Mouse (Mus musculus): ENCODE measurements around the gene Stxbp5. TPM values are rescaled to one million over a fixed set of nuclear protein-coding genes. Genes with fewer than 3 reads are reported as not detected.

Stxbp5 gene
- polyA plus RNA-seq, 1 experiment from 2014 or later: 5.6 TPM

DNA sequence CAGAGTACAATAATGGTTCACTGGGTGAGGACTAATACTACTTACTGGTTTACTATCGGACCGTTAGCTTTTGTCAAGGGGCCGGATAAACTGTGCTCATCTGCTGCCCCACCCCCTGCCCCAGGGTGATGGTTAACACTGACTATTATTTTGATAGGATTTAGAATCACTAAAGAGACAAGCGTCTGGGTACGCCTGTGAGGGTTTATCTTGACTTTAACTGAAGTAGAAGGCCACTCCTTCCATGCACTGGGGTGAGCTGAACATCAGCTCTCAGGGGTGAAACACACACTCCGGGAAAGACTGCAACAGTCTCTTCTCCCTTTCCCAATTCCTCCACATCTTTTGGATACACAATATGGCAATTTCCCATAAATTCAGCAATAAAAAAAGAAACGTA lies 61.5 kb downstream of the Stxbp5 start:
- Histone ChIP-seq H3K9me3 (no peaks in the 10 kb centered on the region), H3K9ac (no peak overlapping the region), H3K27ac (no peak overlapping the region), H3K4me1 (no peaks in the 10 kb centered on the region), H3K36me3 (peaks cover 5% of the 10 kb centered on the region), H3K27me3 (no peaks in the 10 kb centered on the region), H3K4me2 (replicated peaks) (no peak overlapping the region), H3K4me3 (no peak overlapping the region)
- ATAC-seq (ENCODE audit: low FRiP score, low read depth): no peak
- WGBS: 78% methylated on average over 7 of the region's 7 CpGs

DNA sequence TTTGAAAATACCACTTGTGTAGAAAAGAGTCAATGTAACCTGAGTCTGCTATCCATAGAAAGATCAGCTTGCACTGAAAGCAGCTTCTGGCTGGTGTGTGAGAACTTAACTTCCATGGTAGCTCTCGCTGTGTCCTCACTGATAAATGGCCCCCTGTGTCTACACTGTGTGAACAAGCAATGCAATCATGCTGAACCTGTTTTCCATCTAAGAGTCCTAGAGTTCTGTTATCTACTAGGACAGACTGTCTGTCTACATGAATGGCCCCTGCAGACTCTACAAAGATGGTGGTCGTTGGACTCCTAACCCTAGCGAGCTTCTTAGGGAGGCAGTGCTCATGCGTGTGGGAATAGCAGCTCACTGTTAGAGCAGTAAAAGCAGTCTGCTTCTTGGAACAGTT lies 65.9 kb downstream of the Stxbp5 start:
- peaks cover 10% of the 10 kb centered on the region; the same call in 1 of the 2 replicates for H3K4me1 ChIP-seq
- H3K36me3 ChIP-seq: peaks cover 5% of the 10 kb centered on the region
- H3K4me2 ChIP-seq (replicated peaks): no peak overlapping the region
- H3K9ac ChIP-seq: no peak overlapping the region
- ATAC-seq (ENCODE audit: low FRiP score, low read depth): no peak
- H3K27me3 ChIP-seq: no peaks in the 10 kb centered on the region
- WGBS: 85% methylated on average over 4 of the region's 4 CpGs
- no peak overlapping the region for H3K4me3 ChIP-seq
- no peak overlapping the region for H3K27ac ChIP-seq
- no peaks in the 10 kb centered on the region for H3K9me3 ChIP-seq

DNA sequence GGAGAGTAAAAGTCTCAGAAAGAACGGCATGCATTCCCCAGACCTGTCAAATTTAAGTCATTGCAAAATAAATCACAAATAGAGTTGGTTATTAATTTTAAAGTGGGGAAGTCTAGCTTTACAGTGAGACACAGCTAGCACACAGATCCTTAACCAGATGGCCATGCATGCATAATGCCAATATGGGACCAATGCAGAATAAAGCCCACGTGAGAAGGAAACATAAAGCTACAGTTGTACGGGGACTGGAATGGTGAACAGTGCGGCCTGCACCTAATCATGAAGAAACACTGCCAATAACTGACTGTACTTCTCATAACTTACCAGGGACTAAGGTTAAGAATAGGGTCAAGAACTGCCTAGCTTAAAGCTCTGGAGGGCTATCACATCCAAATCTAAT lies 67.9 kb downstream of the Stxbp5 start:
- no peaks in the 10 kb centered on the region for H3K9me3 ChIP-seq
- peak; percentile 48; the same call in 1 of the 2 replicates for ATAC-seq (ENCODE audit: low FRiP score, low read depth)
- WGBS: 58% methylated on average over 4 of the region's 4 CpGs
- no peaks in the 10 kb centered on the region for H3K27me3 ChIP-seq
- H3K4me1 ChIP-seq: peaks cover 10% of the 10 kb centered on the region; the same call in 1 of the 2 replicates
- H3K4me3 ChIP-seq: no peak overlapping the region
- H3K9ac ChIP-seq: no peak overlapping the region
- H3K4me2 ChIP-seq (replicated peaks): no peak overlapping the region
- peaks cover 5% of the 10 kb centered on the region for H3K36me3 ChIP-seq
- no peak overlapping the region for H3K27ac ChIP-seq

DNA sequence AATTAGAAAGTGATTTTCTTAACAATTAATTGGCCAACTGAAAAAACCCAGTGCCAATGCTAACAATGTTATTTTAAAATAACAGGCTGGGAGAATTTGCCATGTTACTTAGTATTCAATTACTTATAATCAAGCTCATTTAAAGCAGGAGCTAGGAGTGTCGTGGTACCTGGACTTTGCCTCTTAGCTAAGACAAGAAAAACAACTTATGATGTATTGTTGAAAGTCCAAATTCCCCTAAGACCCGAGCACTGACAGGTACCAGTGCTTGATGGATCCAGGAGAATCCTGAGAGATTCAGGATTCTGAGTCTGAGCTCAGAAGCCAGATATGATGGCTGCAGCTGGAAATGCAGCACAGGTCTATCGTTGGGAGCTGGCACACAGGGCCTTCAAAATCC lies 71.1 kb downstream of the Stxbp5 start:
- H3K4me2 ChIP-seq (replicated peaks): no peak overlapping the region
- no peaks in the 10 kb centered on the region for H3K9me3 ChIP-seq
- no peak for ATAC-seq (ENCODE audit: low FRiP score, low read depth)
- H3K27me3 ChIP-seq: no peaks in the 10 kb centered on the region
- H3K4me1 ChIP-seq: peaks cover 10% of the 10 kb centered on the region; the same call in 1 of the 2 replicates
- H3K9ac ChIP-seq: no peak overlapping the region
- H3K27ac ChIP-seq: no peak overlapping the region
- 90% methylated on average over 3 of the region's 3 CpGs for WGBS
- H3K4me3 ChIP-seq: no peak overlapping the region
- no peaks in the 10 kb centered on the region; the same call in 1 of the 2 replicates for H3K36me3 ChIP-seq

DNA sequence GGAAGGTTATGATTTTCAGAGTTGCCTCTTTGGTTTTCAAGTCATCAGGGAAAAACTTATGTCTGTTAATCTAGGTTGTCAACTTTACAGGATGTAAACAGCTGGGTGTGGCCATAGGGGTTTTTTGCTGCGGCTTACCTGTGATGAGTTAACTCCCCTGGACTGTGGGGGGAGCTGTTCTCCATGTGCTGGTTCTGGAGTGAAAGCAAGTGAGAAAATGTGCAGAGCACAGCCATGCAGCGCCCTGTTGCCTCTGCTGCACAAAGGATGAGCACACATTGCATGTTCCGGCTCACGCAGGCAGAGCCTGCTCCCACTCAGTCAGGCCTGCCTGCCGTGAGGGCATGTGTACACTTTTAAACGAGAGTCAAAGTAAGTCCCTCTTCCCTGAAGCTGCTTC lies 79.6 kb downstream of the Stxbp5 start:
- Histone ChIP-seq H3K9ac (no peak overlapping the region), H3K4me3 (no peak overlapping the region), H3K36me3 (peaks cover 9% of the 10 kb centered on the region), H3K27me3 (no peaks in the 10 kb centered on the region), H3K9me3 (no peaks in the 10 kb centered on the region), H3K4me2 (replicated peaks) (no peak overlapping the region), H3K4me1 (no peaks in the 10 kb centered on the region), H3K27ac (no peak overlapping the region)
- no peak for ATAC-seq (ENCODE audit: low FRiP score, low read depth)
- WGBS: 64% methylated on average over 6 of the region's 6 CpGs

DNA sequence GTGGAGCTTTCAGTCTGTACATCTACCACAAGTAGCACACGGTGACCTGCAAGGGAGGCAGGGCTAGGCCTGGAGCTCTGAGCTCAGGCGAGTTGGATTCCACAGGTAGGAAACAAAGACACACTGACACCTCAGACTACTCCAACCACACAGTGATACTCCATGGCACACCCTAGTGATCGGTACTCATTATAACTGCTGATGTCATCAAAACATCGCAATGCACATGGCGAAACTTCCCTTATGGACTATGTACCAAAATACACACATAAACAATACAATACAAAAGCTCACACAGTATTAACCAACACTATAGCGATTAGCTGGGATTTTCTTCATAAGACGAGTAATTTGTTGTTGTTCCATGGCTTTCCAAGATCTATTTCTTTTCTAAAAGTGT lies 82.3 kb downstream of the Stxbp5 start:
- WGBS: 94% methylated on average over 7 of the region's 7 CpGs

DNA sequence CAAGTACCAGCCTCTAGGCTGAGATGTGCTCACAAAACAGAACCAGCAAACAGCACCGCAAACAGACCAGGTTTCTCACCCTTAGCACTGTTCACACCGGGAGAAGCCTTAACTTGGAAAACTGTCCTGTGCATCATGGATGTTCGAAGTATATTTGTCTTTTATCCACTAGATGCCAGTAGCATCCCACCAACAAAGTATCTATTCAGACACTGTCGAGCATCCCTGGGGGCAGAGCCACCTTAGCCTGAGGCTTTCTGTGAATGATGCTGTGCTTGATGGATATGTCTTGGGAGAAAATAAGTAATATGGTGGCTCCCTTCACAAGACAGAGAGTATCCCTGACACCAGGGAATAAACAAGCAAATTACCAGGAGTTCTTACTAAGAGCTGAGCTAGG lies 87.0 kb downstream of the Stxbp5 start:
- Histone ChIP-seq H3K27me3 (no peaks in the 10 kb centered on the region), H3K4me2 (replicated peaks) (no peak overlapping the region), H3K9me3 (no peaks in the 10 kb centered on the region), H3K4me1 (no peaks in the 10 kb centered on the region), H3K9ac (no peak overlapping the region), H3K27ac (no peak overlapping the region), H3K36me3 (peaks cover 7% of the 10 kb centered on the region), H3K4me3 (no peak overlapping the region)
- ATAC-seq (ENCODE audit: low FRiP score, low read depth): no peak
- 80% methylated on average over 4 of the region's 4 CpGs for WGBS

More for the DNA sequence above, 82.3 kb downstream of the Stxbp5 start:
- Histone ChIP-seq H3K4me2 (replicated peaks) (no peak overlapping the region), H3K4me3 (no peak overlapping the region), H3K36me3 (peaks cover 9% of the 10 kb centered on the region), H3K4me1 (no peaks in the 10 kb centered on the region), H3K27ac (no peak overlapping the region), H3K27me3 (no peaks in the 10 kb centered on the region), H3K9ac (no peak overlapping the region), H3K9me3 (no peaks in the 10 kb centered on the region)
- no peak for ATAC-seq (ENCODE audit: low FRiP score, low read depth)

DNA sequence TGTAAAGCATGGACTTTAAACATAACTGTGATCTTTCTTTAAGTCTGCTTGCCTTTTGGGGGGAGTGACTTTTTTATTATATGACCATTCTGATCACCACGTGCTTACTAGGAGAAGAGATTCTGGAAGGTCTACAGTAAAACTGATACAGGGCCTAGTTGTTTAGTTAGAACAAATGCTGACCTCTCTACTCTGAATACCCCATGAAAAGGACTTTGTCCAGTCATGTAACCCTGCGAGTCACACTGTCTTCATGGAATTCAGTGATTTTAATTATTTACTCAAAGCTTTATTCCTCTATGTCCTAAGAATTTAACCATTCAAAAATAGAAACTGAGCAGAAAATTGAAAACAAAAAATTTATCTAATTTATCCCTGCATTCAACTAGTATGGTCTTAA lies 93.3 kb downstream of the Stxbp5 start:
- Histone ChIP-seq H3K4me1 (no peaks in the 10 kb centered on the region), H3K4me3 (no peak overlapping the region), H3K36me3 (peaks cover 8% of the 10 kb centered on the region), H3K27me3 (no peaks in the 10 kb centered on the region), H3K9me3 (no peaks in the 10 kb centered on the region), H3K4me2 (replicated peaks) (no peak overlapping the region), H3K9ac (no peak overlapping the region), H3K27ac (no peak overlapping the region)
- no peak for ATAC-seq (ENCODE audit: low FRiP score, low read depth)
- 82% methylated on average over 2 of the region's 2 CpGs for WGBS

DNA sequence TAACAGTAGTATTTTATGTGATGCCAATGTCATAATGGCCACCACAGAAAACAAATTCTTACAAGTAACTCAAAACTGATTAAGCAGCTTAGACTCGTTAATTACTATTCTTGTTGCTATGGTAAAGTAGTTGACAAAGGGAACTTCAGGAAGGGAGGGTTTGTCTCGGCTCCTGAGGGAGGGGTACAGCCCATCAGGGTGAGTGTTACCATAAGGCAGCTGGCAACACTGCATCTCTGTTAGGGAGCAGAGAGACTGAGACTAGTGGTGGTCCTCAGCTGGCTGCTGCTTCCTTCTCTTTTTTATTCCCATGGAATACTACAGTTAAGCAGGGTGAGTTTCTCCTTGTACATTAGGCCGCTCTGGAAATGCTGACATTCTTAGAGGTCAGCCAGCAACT lies 95.5 kb downstream of the Stxbp5 start:
- H3K4me2 ChIP-seq (replicated peaks): no peak overlapping the region
- no peak overlapping the region for H3K9ac ChIP-seq
- whole genome bisulfite sequencing: 62% methylated on average over 3 of the region's 3 CpGs
- H3K4me1 ChIP-seq: no peaks in the 10 kb centered on the region
- no peak overlapping the region for H3K4me3 ChIP-seq
- no peak overlapping the region for H3K27ac ChIP-seq
- H3K27me3 ChIP-seq: no peaks in the 10 kb centered on the region
- ATAC-seq (ENCODE audit: low FRiP score, low read depth): no peak
- H3K9me3 ChIP-seq: no peaks in the 10 kb centered on the region
- H3K36me3 ChIP-seq: peaks cover 8% of the 10 kb centered on the region

DNA sequence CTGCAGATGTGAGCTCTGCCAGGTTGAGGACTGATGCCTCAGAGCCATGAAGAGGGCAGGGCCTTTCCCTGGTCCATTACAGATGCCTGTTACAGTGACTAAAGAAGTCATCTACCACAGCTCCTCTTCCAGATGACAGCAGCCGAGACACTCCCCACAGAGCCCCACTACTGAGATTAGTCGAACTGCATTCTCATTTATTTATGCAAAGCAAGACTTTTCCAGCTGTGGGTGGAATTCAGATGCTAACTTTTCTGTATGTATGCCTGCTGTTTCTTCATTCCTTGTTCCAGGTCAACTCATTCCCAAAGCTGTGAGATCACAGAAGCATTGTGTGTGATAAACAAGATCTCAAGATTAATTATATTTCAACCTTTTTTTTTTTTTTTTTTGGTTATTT lies 97.8 kb downstream of the Stxbp5 start:
- Histone ChIP-seq H3K4me2 (replicated peaks) (no peak overlapping the region), H3K36me3 (peaks cover 6% of the 10 kb centered on the region), H3K4me3 (no peak overlapping the region), H3K27me3 (no peaks in the 10 kb centered on the region), H3K27ac (no peak overlapping the region), H3K4me1 (no peaks in the 10 kb centered on the region), H3K9ac (no peak overlapping the region), H3K9me3 (no peaks in the 10 kb centered on the region)
- 66% methylated on average over 2 of the region's 2 CpGs for WGBS
- no peak for ATAC-seq (ENCODE audit: low FRiP score, low read depth)

DNA sequence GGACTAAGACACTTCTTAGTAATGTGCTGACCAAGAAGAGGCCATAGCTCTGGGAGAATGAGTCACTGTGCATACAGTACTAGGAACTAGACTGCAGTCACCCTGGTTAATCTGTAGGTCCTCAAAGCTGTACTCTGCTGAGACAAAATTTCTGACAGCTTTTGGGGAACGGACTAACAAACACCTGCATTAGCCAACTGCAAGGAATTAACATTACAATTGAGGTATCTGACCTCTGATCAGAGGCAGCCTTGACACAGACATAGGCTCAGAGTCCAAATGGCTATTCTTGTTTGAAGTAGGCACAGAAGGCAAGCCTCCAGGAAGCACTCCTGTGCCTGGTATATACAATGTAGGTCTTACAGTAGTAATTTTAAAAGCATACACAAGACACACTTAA lies 99.3 kb downstream of the Stxbp5 start:
- no peaks in the 10 kb centered on the region for H3K9me3 ChIP-seq
- 90% methylated on average over 1 of the region's 1 CpGs for WGBS
- ATAC-seq (ENCODE audit: low FRiP score, low read depth): no peak
- no peaks in the 10 kb centered on the region for H3K4me1 ChIP-seq
- no peak overlapping the region for H3K4me2 ChIP-seq (replicated peaks)
- peaks cover 15% of the 10 kb centered on the region for H3K36me3 ChIP-seq
- H3K27ac ChIP-seq: no peak overlapping the region
- no peaks in the 10 kb centered on the region for H3K27me3 ChIP-seq
- no peak overlapping the region for H3K4me3 ChIP-seq
- H3K9ac ChIP-seq: no peak overlapping the region

DNA sequence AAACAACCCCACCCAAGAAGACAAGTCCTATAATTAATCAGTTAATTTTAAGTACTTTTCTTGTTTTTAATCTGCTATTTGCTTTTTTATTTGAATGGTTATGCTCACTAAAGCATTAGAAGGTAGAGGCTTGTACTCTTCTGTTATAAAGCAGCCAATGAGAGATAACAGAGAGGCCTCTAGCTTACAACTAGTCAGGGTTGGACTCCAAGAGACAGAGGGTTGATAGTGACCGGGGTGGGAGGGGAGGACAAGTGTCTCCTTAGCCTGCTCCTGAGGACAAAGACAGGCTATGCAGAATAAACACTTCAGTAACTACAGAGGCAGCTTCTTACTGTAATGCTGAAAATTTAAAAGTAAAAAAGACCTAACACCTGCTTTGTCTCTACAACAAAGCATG lies 101.8 kb downstream of the Stxbp5 start:
- no peak overlapping the region for H3K27ac ChIP-seq
- 97% methylated on average over 1 of the region's 1 CpGs for WGBS

DNA sequence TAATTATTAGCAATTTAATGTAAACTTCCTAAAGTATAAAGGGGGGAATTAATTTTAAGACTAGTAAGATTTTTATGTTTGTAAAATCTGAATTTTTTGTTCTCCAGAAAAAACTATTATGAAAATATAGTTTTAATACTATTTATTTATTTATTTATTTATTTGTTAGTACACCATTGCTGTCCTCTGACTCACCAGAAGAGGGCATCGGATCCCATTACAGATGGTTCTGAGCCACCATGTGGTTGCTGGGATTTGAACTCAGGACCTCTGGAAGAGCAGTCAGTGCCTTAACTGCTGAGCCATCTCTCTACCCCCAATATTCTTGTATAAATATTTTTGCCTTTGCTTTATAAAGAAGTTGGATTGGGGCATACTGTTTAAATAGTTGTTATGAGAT lies 104.5 kb downstream of the Stxbp5 start:
- H3K27me3 ChIP-seq: no peaks in the 10 kb centered on the region
- no peak for ATAC-seq (ENCODE audit: low FRiP score, low read depth)
- peaks cover 24% of the 10 kb centered on the region for H3K36me3 ChIP-seq
- WGBS: 93% methylated on average over 1 of the region's 1 CpGs
- H3K27ac ChIP-seq: no peak overlapping the region
- no peak overlapping the region for H3K4me3 ChIP-seq
- no peak overlapping the region for H3K9ac ChIP-seq
- no peaks in the 10 kb centered on the region for H3K4me1 ChIP-seq
- H3K4me2 ChIP-seq (replicated peaks): no peak overlapping the region
- no peaks in the 10 kb centered on the region for H3K9me3 ChIP-seq

More for the DNA sequence above, 101.8 kb downstream of the Stxbp5 start:
- Histone ChIP-seq H3K4me3 (no peak overlapping the region), H3K4me2 (replicated peaks) (no peak overlapping the region), H3K4me1 (no peaks in the 10 kb centered on the region), H3K9ac (no peak overlapping the region), H3K36me3 (peaks cover 19% of the 10 kb centered on the region), H3K9me3 (no peaks in the 10 kb centered on the region), H3K27me3 (no peaks in the 10 kb centered on the region)
- no peak for ATAC-seq (ENCODE audit: low FRiP score, low read depth)

Data from limb, embryonic 13.5 days (tissue).